ENCODE assay signal across 8 mouse cellular contexts in the genomic region with DNA sequence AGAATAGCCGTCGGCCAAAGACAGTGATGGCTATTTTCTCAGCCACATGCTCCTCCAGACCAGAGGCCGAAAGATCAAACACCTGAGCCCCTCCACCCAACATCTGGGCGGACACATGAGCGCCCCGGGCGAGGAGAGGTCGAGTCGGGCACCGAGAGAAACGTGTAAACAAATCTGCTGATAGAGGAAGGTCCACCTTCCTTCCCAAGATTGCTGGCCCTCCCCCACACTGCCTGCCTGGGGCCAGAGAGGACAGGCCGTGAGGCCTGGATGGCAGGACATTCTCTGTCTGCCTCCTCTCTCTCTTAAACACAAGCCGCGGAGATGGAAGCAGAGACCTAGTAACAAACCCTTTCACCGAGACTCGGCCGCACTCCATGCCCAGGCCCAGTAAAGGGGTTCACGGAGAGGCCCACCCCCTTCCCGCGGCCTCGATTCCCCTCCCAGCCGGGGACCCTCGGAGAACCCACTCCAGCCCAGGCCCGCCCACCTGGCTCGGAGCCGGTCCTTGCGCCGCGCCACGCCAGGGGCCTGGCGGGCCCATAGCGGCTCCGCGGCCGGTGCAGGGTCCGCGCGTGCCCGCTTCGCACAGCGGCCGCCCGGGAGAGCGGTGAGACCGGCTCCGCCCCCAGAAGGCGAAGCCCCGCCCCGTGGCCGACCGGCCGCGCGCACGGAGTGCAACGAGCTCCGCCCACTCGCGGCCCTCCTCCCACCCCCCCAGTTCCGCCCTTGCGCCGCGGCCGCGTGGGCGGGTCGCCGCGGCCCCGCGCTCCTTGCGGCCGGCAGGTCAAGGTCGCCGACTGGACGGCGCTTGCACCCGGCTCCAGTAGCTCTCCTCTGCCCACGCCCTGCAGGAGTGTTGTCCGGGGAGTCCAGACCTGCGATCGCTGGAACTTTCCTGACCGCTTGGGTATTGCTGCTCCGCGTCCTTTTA. TPM values are rescaled to one million over a fixed set of nuclear protein-coding genes. Genes with fewer than 3 reads are reported as not detected.
DNase-seq lines count a peak whose midpoint lies in the region; ATAC-seq and TF ChIP-seq lines count a peak whose summit lies in the region.

No protein-coding gene starts in this region.

- H3K9me3 ChIP-seq in hindbrain, embryonic 11.5 days (ENCODE audit: control insufficient read depth, low read length): no peaks in the 10 kb centered on the region

- POLR2A ChIA-PET in Patski (lab: Charles Lee): interaction anchor here (0.6 to 10.8 kb wide), 11 partner anchors 13 to 130 kb away, joined by 3 to 110 read pairs (median 3); a partner anchor contains a TSS

- DNase-seq in Patski (ENCODE audit: low read depth, low spot score): no peak
- peak; percentile 93 for DNase-seq in cerebellum, adult 9-11 months
- DNase-seq in hindbrain, embryonic 11.5 days (ENCODE audit: low spot score): peak; percentile 95
- DNase-seq in layer of hippocampus, postnatal 25 days (ENCODE audit: extremely low spot score in 1 of 2, low spot score in 1 of 2): peak; percentile 71 to 83
- DNase-seq in lung, postnatal 14 days: peak; percentile 94
- peak; percentile 96 for DNase-seq in ovary, postnatal 36 days (ENCODE audit: low spot score)
- peak; percentile 95 for DNase-seq in thymus, postnatal 14 days

- H3K4me2 ChIP-seq in hindbrain, embryonic 11.5 days (replicated peaks; ENCODE audit: low read depth, low read length): peak overlapping the region; percentile 83

- peak overlapping the region; percentile 82 for H3K27ac ChIP-seq in hindbrain, embryonic 11.5 days (ENCODE audit: low read depth, low read length)

- WGBS in hindbrain, embryonic 11.5 days: under 1% methylated on average over 55 of the region's 85 CpGs

- no peaks in the 10 kb centered on the region for H3K27me3 ChIP-seq in Patski
- no peaks in the 10 kb centered on the region for H3K27me3 ChIP-seq in hindbrain, embryonic 11.5 days (ENCODE audit: control insufficient read depth, insufficient read depth, low read length)

- CTCF ChIA-PET in Patski (lab: Charles Lee): interaction anchor here (0.8 to 7.1 kb wide), 2 partner anchors 92 to 99 kb away, joined by 3 to 46 read pairs; no protein-coding TSS in a partner anchor

- peak overlapping the region; percentile 85 for H3K9ac ChIP-seq in hindbrain, embryonic 11.5 days (ENCODE audit: low read depth, low read length)

- H3K4me1 ChIP-seq in hindbrain, embryonic 11.5 days (replicated peaks; ENCODE audit: control insufficient read depth, insufficient read depth, low read length): peaks cover 12% of the 10 kb centered on the region

- H3K4me3 ChIP-seq in hindbrain, embryonic 11.5 days (ENCODE audit: low read depth, low read length): peak overlapping the region; percentile 78

- H3K36me3 ChIP-seq in hindbrain, embryonic 11.5 days (ENCODE audit: control insufficient read depth, insufficient read depth, low read length): peaks cover 3% of the 10 kb centered on the region; the same call in 1 of the 2 replicates

- TF ChIP-seq CTCF in Patski (IDR thresholded peaks at IDR 0.05): no peak

- ATAC-seq in Patski: peak; percentile 44
- ATAC-seq in frontal cortex, adult (ENCODE audit: low TSS enrichment): peak; percentile 54; the same call in 1 of the 2 replicates
- ATAC-seq in hindbrain, embryonic 11.5 days (ENCODE audit: low FRiP score): peak; percentile 73

- in situ Hi-C loops in Patski (cut with MboI; ENCODE audit: low pct_unique_long_range_greater_than_20kb): loop anchor here (5.0 kb wide), 1 partner anchor 85 kb away; no protein-coding TSS in a partner anchor

RNA-seq across cellular contexts. Expression of a gene that starts 0.6 kb away (rescaled TPM):
- polyA plus RNA-seq in Patski (2021): 388 TPM
- polyA plus RNA-seq in hindbrain, embryonic 11.5 days (2014; fragmentation: Nextera tagmentation; extraction: Ambion mirVana): 152 and 166 TPM in 2 replicates
- 10 to 100 TPM; 63.7 to 65.3 TPM for total RNA-seq in layer of hippocampus, postnatal 25 days (2021)

RNA-seq across cellular contexts. Expression of a gene that starts 14.0 kb away (rescaled TPM):
- polyA plus RNA-seq in Patski (2021): 12.1 TPM
- 43.3 and 47.8 TPM in 2 replicates for polyA plus RNA-seq in hindbrain, embryonic 11.5 days (2014; fragmentation: Nextera tagmentation; extraction: Ambion mirVana)
- 100 to 1,000 TPM; 442 to 490 TPM for total RNA-seq in layer of hippocampus, postnatal 25 days (2021)

RNA-seq across cellular contexts. Expression of a gene that starts 22.9 kb away (rescaled TPM):
- polyA plus RNA-seq in Patski (2021): 491 TPM
- 43.3 and 47.2 TPM in 2 replicates for polyA plus RNA-seq in hindbrain, embryonic 11.5 days (2014; fragmentation: Nextera tagmentation; extraction: Ambion mirVana)
- total RNA-seq in layer of hippocampus, postnatal 25 days (2021): 10 to 100 TPM; 69.9 to 74.0 TPM

RNA-seq across cellular contexts. Expression of a gene that starts 40.3 kb away (rescaled TPM):
- polyA plus RNA-seq in Patski (2021): 13.1 TPM
- 10.7 and 11.7 TPM in 2 replicates for polyA plus RNA-seq in hindbrain, embryonic 11.5 days (2014; fragmentation: Nextera tagmentation; extraction: Ambion mirVana)
- total RNA-seq in layer of hippocampus, postnatal 25 days (2021): 100 to 1,000 TPM in 1 of 2 experiments, 10 to 100 TPM in 1; 85.4 to 109 TPM

RNA-seq across cellular contexts. Expression of a gene that starts 41.2 kb away (rescaled TPM):
- not detected for polyA plus RNA-seq in Patski (2021)
- polyA plus RNA-seq in hindbrain, embryonic 11.5 days (2014; fragmentation: Nextera tagmentation; extraction: Ambion mirVana): 25.8 and 28.1 TPM in 2 replicates
- under 1 TPM; 0.31 to 0.81 TPM for total RNA-seq in layer of hippocampus, postnatal 25 days (2021)

Comparison
In these comparisons a context has a peak if more than half of its experiments do, and no peak if none do; other contexts are left out.
1. RNA of a gene that starts 22.9 kb away (polyA plus RNA-seq): 491 TPM in Patski (single experiment); 43.3 to 47.2 TPM in hindbrain, embryonic 11.5 days; every median in the first group is over 10 times any median in the second.
2. Peak in every context shown above with its lines, with median percentiles within 50 percentile points of each other: ATAC-seq.